Mouse (Mus musculus) layer of hippocampus, adult 11-12 months (tissue): Measurements from ENCODE around the gene Astn2.
"Not testable (repeated sequence)": the region's sequence is repeated elsewhere in the genome, so short reads cannot be mapped to it uniquely, and the experiment has no call there.

Experiments used
- DNase-seq: peaks from one replicate; pipeline ENCODE4 v3.0.0; 2022; ENCODE audit warnings: low spot score

The Astn2 gene

DNA sequence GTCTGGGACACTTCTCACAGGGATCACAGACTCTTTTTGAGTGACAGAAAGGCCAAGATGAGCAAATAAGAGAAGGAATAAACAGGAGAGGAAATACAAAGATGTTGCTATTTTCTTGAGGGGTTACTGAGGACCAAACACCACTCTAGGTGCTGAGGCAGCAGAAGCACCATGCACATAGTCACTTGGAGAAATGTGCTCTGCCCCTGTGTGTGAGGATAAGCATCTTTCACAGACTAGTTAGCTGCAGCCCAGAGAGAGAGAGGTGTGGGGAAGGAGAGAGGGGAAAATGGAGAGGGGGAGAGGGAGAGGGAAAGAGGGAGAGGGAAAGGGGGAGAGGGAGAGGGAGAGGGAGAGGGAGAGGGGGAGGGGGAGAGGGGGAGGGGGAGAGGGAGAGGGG is 659.6 kb downstream of the Astn2 start:
- no peak for DNase-seq

DNA sequence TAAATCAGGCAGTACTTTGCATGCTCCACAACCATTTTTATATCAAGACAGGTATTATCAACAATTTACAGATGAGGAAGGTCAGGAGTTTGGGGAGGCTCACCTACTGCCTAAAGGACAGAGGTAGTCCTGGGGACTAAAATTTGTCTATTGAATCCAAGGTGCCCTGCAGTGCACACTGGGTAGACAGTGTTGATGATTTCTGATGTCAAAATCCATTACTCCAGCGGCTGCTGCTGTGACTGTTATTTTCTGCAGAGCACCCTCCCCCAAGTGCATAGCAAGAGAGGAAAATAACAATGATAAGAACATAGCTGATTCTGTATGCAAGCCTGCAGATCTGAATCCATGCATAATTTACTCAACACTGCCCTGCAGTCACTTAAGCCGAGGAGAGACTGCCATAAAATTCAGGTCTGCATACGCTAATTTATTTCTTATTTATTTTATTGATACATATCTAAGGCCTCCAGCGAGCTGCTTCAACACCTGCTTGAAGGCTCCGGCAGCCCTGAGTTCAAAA is 660.3 kb downstream of the Astn2 start:
- DNase-seq: no peak

GRCm38 (mm10) chr4:65743160-65743691 is 661.2 kb downstream of the Astn2 start:
- no peak for DNase-seq

- no peak for DNase-seq
These were observed 680.0 kb downstream of the Astn2 start for GRCm38 (mm10) chr4:65724414-65724813.

DNA sequence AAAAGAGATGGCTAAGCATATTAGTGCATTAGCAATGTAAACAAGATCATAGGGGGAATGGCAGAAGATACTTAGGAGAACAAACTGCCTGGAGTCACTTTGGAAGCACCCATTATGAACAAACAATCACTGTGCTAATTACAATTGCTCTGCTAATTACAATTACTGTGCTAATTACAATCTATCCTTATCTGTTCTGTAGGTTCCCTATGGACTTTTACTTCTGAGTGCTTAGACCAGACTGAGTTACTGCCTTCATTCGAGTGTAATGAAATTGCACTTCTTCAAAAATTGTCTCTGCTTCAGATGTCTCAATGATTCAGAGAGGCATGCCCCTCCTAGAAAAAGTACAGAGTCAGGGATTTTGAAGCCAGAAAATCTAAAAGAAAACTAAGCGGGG is 684.8 kb downstream of the Astn2 start:
- no peak for DNase-seq

DNA sequence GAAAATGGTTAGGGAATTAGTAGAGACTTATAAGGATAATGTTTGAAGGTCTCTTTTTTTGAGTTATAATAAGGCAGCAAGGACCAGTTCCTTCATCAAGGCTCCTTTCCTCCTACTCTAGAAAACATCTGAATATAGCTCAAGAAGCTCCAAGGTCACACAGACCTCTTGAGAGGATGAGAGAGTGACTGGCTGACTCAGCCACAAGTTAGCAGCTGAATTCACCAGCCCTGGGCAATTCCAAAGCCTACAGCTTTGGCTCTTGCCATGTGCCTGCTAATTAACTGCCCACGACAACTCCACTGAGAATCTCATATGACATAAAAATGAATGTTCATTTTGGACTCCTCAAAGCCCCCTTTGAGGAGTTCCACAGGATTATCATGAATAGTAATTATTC is 686.5 kb downstream of the Astn2 start:
- no peak for DNase-seq

GRCm38 (mm10) chr4:65716086-65716485 is 688.3 kb downstream of the Astn2 start:
- DNase-seq: no peak

- DNase-seq: no peak
These were observed 692.7 kb downstream of the Astn2 start for GRCm38 (mm10) chr4:65711678-65712077.

GRCm38 (mm10) chr4:65710623-65711022 is 693.8 kb downstream of the Astn2 start:
- no peak for DNase-seq

GRCm38 (mm10) chr4:65701848-65702247 is 702.6 kb downstream of the Astn2 start:
- no peak for DNase-seq

GRCm38 (mm10) chr4:65699743-65700361 is 704.6 kb downstream of the Astn2 start:
- DNase-seq: no peak

DNA sequence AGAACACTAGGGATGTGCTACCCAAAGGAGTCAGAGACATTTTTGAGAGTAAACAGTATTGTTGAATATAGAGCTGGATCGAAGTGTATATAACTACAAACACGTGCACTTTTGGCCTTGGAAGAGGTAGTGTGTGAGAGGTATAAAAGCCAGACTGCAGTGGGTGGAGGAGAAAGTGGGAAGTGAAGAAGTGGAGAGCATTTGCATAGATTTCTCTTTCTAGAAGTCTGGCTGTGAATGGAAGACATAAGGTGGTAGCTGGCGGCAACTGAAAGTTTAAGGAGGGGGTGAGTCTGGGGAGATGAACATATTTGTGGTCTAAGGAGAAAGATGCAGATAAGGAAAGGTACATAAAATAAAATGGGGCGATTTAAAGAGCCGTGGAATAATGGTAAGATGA is 709.2 kb downstream of the Astn2 start:
- no peak for DNase-seq

GRCm38 (mm10) chr4:65694011-65694410 is 710.4 kb downstream of the Astn2 start:
- DNase-seq: no peak

- DNase-seq: no peak
These were observed 717.2 kb downstream of the Astn2 start for GRCm38 (mm10) chr4:65687006-65687723.

DNA sequence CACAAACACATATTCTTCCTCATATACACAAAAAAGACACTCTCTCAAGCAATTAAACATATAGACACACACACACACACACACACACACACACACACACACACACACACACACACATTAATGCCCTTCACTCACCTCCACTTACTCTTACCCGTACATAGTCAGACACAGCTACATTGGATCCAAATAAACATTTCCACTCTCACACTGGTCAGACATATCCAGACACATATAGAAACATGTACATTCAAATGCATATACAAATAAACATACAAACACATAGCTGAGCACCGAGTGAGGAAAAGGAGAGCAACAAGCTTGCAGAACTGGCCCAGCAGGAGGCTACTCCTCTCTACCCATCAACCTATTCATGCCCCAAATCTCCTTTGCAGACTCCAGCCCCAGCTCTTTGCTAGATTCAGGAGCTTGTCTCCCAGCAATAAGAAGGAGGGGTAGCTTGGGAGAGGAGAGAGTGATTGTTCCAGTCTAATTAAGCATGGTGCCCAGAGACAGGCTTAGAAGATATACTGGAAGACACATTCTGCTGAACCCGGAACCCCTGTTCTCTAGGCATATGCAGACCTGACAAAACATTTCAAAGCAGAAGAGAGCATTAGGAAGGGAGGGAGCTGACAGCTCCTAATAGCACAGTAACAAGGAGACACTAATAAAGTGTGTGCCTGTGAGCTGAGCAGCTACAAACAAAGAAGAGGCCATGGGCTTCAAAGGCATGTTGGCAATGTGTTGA is 718.0 kb downstream of the Astn2 start:
- no peak for DNase-seq

DNA sequence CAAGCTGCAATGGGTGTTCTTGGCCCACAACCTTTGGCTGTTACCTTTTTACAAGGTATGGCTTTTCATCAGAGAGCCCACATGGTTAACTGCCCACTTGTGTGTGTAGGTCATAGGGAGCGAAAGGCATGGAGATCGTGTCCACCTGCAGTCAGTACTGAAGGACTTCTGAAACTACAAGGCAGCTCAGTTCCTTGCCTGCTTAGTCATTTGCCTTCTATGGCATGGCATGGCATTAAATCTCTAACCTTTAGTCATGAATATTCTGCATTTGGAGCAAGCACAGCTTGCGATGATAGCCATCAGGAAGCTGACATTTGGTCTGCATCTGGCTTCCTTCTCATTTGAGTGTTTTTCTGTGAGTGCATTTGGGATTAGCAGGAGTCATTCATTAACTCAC is 720.0 kb downstream of the Astn2 start:
- DNase-seq: no peak

DNA sequence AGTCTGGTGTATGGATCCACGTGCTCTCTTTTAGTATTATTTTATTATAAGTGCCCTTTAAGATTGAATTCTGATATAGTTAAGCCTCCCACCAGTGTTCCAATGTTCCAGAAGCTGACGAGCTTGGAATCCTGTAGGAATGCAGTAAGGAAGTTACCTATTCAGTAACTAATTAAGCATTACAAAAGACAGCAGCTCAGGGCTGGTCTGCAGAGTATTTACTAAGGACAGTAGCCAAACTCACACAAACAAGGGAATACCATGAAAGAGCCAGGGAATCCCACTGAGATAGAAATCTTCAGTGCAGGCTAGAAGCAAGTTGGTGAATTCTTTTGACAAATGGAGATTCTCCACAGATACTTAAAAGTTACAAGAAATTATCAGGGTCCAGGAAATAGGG is 724.6 kb downstream of the Astn2 start:
- not testable (repeated sequence) for DNase-seq

DNA sequence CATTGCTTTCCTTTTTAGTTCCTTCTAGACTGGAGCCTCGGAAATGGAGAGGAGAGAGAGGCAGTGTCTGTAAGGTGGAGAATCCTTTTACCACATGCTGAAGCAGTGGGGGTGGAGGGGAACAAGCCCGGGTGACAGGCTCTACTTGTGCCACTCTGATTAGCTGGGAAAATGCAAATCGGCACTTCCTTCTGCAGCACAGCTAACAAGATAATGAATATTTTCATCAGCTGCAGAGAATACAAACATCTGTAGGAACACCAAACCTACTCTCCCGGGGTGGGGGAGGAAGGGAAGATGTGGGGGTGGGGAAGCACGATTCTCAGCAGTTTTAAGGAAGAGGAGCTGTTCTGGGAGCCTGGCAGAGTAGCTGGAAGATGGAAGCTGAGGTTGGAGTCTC is 725.5 kb downstream of the Astn2 start:
- DNase-seq: no peak

GRCm38 (mm10) chr4:65678495-65678894 is 725.9 kb downstream of the Astn2 start:
- no peak for DNase-seq

- no peak for DNase-seq
These were observed 730.0 kb downstream of the Astn2 start for GRCm38 (mm10) chr4:65674267-65674978.

DNA sequence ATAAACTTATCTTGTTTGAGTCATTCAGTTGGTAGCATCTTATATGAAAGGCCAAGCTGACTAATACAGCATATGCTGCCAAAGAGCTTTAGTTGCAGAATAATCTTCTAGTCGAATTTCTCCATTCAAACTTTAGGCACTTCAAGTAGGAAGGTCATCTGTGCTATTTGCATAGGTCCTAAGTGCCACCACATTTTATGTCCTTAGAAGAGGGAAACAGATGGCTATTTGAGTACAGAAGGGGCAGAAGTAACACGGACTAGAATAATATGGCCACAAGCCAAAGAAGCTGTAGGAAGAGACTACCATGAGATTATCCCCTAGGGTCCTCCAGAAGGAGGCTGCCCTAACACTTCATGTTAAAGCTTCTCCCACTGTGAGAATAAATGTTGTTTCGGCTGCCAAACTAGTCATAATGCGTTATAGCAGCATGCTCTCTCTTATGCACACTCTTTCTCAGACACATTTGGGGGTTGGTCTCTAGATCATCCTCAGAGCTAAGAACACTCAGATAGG is 730.9 kb downstream of the Astn2 start:
- no peak for DNase-seq

GRCm38 (mm10) chr4:65672294-65672693 is 732.1 kb downstream of the Astn2 start:
- no peak for DNase-seq
